Mouse (Mus musculus) ovary, postnatal 14 days (tissue): Measurements from ENCODE around the gene Slc16a8.
"Not testable (repeated sequence)": the region's sequence is repeated elsewhere in the genome, so short reads cannot be mapped to it uniquely, and the experiment has no call there.

ENCODE experiments used
- DNase-seq: peaks from one replicate; pipeline ENCODE4 v3.0.0; 2022; ENCODE audit warnings: low spot score

The Slc16a8 gene

GRCm38 (mm10) chr15:79262786-79263309, 8.3 kb upstream of the Slc16a8 start:
- no peak for DNase-seq

- no peak for DNase-seq
Measured at GRCm38 (mm10) chr15:79262375-79262774, 7.8 kb upstream of the Slc16a8 start.

- no peak for DNase-seq
Measured at GRCm38 (mm10) chr15:79261757-79262156, 7.2 kb upstream of the Slc16a8 start.

- no peak for DNase-seq
Measured at GRCm38 (mm10) chr15:79261095-79261725, 6.6 kb upstream of the Slc16a8 start.

GRCm38 (mm10) chr15:79258521-79258920, 4.0 kb upstream of the Slc16a8 start:
- DNase-seq, result no peak

- DNase-seq, result no peak
Measured at GRCm38 (mm10) chr15:79252580-79252979, 2.0 kb downstream of the Slc16a8 start.

GRCm38 (mm10) chr15:79251781-79252491, 2.6 kb downstream of the Slc16a8 start:
- DNase-seq, result no peak

GRCm38 (mm10) chr15:79251168-79251567, 3.4 kb downstream of the Slc16a8 start:
- no peak for DNase-seq

GRCm38 (mm10) chr15:79250236-79250635, 4.3 kb downstream of the Slc16a8 start:
- no peak for DNase-seq

- no peak for DNase-seq
Measured at GRCm38 (mm10) chr15:79245321-79245720, 9.2 kb downstream of the Slc16a8 start.

GRCm38 (mm10) chr15:79244071-79244893, 10.3 kb downstream of the Slc16a8 start:
- no peak for DNase-seq

GRCm38 (mm10) chr15:79243234-79244042, 11.1 kb downstream of the Slc16a8 start:
- DNase-seq, result peak; percentile 94

- no peak for DNase-seq
Measured at GRCm38 (mm10) chr15:79242574-79243233, 11.9 kb downstream of the Slc16a8 start.

GRCm38 (mm10) chr15:79238036-79238435, 16.5 kb downstream of the Slc16a8 start:
- DNase-seq, result no peak

- no peak for DNase-seq
Measured at GRCm38 (mm10) chr15:79235268-79235667, 19.3 kb downstream of the Slc16a8 start.

GRCm38 (mm10) chr15:79229058-79229821, 25.3 kb downstream of the Slc16a8 start, which contains the start of the genes Pick1 and Gm49486:
Gene Pick1, plus strand, starts transcription at chr15:79229173.
Gene Gm49486, plus strand, starts transcription at chr15:79229391.
- peak; percentile 82 for DNase-seq

GRCm38 (mm10) chr15:79225780-79226179, 28.8 kb downstream of the Slc16a8 start:
- not testable (repeated sequence) for DNase-seq

GRCm38 (mm10) chr15:79224685-79225084, 29.9 kb downstream of the Slc16a8 start:
- DNase-seq, result peak; percentile 91

- DNase-seq, result no peak
Measured at GRCm38 (mm10) chr15:79223641-79224040, 30.9 kb downstream of the Slc16a8 start.

GRCm38 (mm10) chr15:79219572-79219971, 35.0 kb downstream of the Slc16a8 start:
- no peak for DNase-seq
